Mouse (Mus musculus) CH12.LX (cell line): ENCODE data around the gene Gm10964. TPM values are rescaled to one million over a fixed set of nuclear protein-coding genes. Genes with fewer than 3 reads are reported as not detected.

ENCODE experiments used
- DNase-seq: peaks from one replicate; pipeline ENCODE4 v3.0.0-alpha.2; 2013; ENCODE audit errors: extremely low read depth
- H3K27ac ChIP-seq: 2 replicates; pipeline ENCODE4 v1.5.1; 2012; ENCODE audit warnings: low read depth, mild to moderate bottlenecking, control low read depth, moderate library complexity; ENCODE audit not compliant: insufficient read depth
- H3K27me3 ChIP-seq: replicated peaks from 2 replicates; pipeline ENCODE3; 2012; ENCODE audit warnings: inconsistent platforms
- H3K36me3 ChIP-seq, 2 experiments: replicated peaks in 1 of 2; 2 replicates each; pipeline versions ENCODE3 to v1.6.1; 2012; ENCODE audit warnings: inconsistent platforms in 1 of 2, low read length in 1 of 2, mild to moderate bottlenecking in 1 of 2, mixed read lengths in 1 of 2, moderate library complexity in 1 of 2; ENCODE audit not compliant: control insufficient read depth in 1 of 2, insufficient read depth in 1 of 2
- H3K4me1 ChIP-seq, 2 experiments: 2 replicates each; pipeline ENCODE4 v1.6.1; 2012; ENCODE audit warnings: inconsistent platforms in 1 of 2, moderate library complexity in 1 of 2; ENCODE audit not compliant: insufficient read depth in 2 of 2, control insufficient read depth in 1 of 2
- H3K4me2 ChIP-seq: 2 replicates; pipeline ENCODE4 v1.6.1; 2012; ENCODE audit warnings: low read depth, mild to moderate bottlenecking, control low read depth; ENCODE audit not compliant: poor library complexity, insufficient read depth, severe bottlenecking
- H3K4me3 ChIP-seq, 3 experiments: fragments of 150-350 bp in 1 of 3; sonication (generic) in 1 of 3; replicated peaks in 1 of 3; 2 replicates each; pipeline versions ENCODE3 to v1.5.1; 2011 to 2012; ENCODE audit warnings: low read depth in 2 of 3, low read length in 2 of 3, mild to moderate bottlenecking in 2 of 3, moderate library complexity in 2 of 3, control low read depth in 1 of 3, improper control_type of control experiment in 1 of 3, inconsistent platforms in 1 of 3, mixed read lengths in 1 of 3; ENCODE audit not compliant: poor library complexity in 1 of 3
- H3K79me2 ChIP-seq: replicated peaks from 2 replicates; pipeline ENCODE4 v1.6.1; 2012; ENCODE audit warnings: mild to moderate bottlenecking, moderate library complexity; ENCODE audit not compliant: control insufficient read depth, poor library complexity, insufficient read depth, severe bottlenecking; ENCODE audit errors: extremely low read depth
- H3K9ac ChIP-seq: 2 replicates; pipeline ENCODE4 v1.6.1; 2012; ENCODE audit warnings: low read depth, mild to moderate bottlenecking, control low read depth, moderate library complexity; ENCODE audit not compliant: insufficient read depth
- H3K9me3 ChIP-seq: replicated peaks from 2 replicates; pipeline ENCODE3; 2012; ENCODE audit warnings: low read length, inconsistent platforms, mixed read lengths
- BHLHE40 ChIP-seq: IDR thresholded peaks from 2 replicates; pipeline ENCODE4 v1.6.1; 2011; ENCODE audit warnings: mild to moderate bottlenecking, low read depth, low read length, improper control_type of control experiment
- CHD1 ChIP-seq: IDR thresholded peaks from 2 replicates; pipeline ENCODE4 v1.6.1; 2012; ENCODE audit warnings: low read depth, low read length, improper control_type of control experiment, inconsistent platforms
- ELF1 ChIP-seq: IDR thresholded peaks from 2 replicates; pipeline ENCODE4 v1.6.1; 2014; ENCODE audit warnings: low read depth, mild to moderate bottlenecking, inconsistent platforms, low read length, improper control_type of control experiment
- EP300 ChIP-seq: IDR thresholded peaks from 2 replicates; pipeline ENCODE4 v1.6.1; 2011; ENCODE audit warnings: low read length, improper control_type of control experiment
- ETS1 ChIP-seq: conservative IDR thresholded peaks from 2 replicates; pipeline ENCODE4 v1.6.1; 2012; ENCODE audit warnings: low read depth, mild to moderate bottlenecking, inconsistent platforms, low read length, improper control_type of control experiment, moderate library complexity
- GABPA ChIP-seq: IDR thresholded peaks from 2 replicates; pipeline ENCODE4 v1.6.1; 2012; ENCODE audit warnings: low read depth, low read length, improper control_type of control experiment, inconsistent platforms; ENCODE audit not compliant: insufficient replicate concordance
- HCFC1 ChIP-seq: IDR thresholded peaks from 2 replicates; pipeline ENCODE4 v1.6.1; 2012; ENCODE audit warnings: low read depth, mild to moderate bottlenecking, inconsistent platforms, low read length, improper control_type of control experiment
- IRF4 ChIP-seq: IDR thresholded peaks from 2 replicates; pipeline ENCODE4 v1.6.1; 2014; ENCODE audit warnings: low read depth, mild to moderate bottlenecking, inconsistent platforms, low read length, improper control_type of control experiment
- JUN ChIP-seq: IDR thresholded peaks from 2 replicates; pipeline ENCODE4 v1.6.1; 2011; ENCODE audit warnings: low read depth, mild to moderate bottlenecking, low read length, improper control_type of control experiment, moderate library complexity; ENCODE audit not compliant: insufficient read depth
- MAX ChIP-seq: IDR thresholded peaks from 2 replicates; pipeline ENCODE4 v1.6.1; 2011; ENCODE audit warnings: low read length, improper control_type of control experiment
- MEF2A ChIP-seq: IDR thresholded peaks from 2 replicates; pipeline ENCODE4 v1.6.1; 2014; ENCODE audit warnings: low read depth, mild to moderate bottlenecking, inconsistent platforms, low read length, improper control_type of control experiment, borderline replicate concordance
- MYC ChIP-seq: IDR thresholded peaks from 2 replicates; pipeline ENCODE4 v1.6.1; 2011; ENCODE audit warnings: low read depth, mild to moderate bottlenecking, improper control_type of control experiment, low read length
- NRF1 ChIP-seq: IDR thresholded peaks from 2 replicates; pipeline ENCODE4 v1.6.1; 2014; ENCODE audit warnings: low read depth, mild to moderate bottlenecking, inconsistent platforms, low read length, improper control_type of control experiment, moderate library complexity
- PAX5 ChIP-seq: IDR thresholded peaks from 2 replicates; pipeline ENCODE4 v1.6.1; 2012; ENCODE audit warnings: low read length, inconsistent platforms, mixed read lengths
- POLR2A ChIP-seq: IDR thresholded peaks from 2 replicates; pipeline ENCODE4 v1.6.1; 2011; ENCODE audit warnings: low read depth, mild to moderate bottlenecking, improper control_type of control experiment, low read length
- RCOR1 ChIP-seq: conservative IDR thresholded peaks from 2 replicates; pipeline ENCODE4 v1.6.1; 2012; ENCODE audit warnings: low read depth, mild to moderate bottlenecking, inconsistent platforms, low read length, improper control_type of control experiment
- SIN3A ChIP-seq: IDR thresholded peaks from 2 replicates; pipeline ENCODE4 v1.6.1; 2012; ENCODE audit warnings: low read length, improper control_type of control experiment, inconsistent platforms
- SMC3 ChIP-seq: IDR thresholded peaks from 2 replicates; pipeline ENCODE4 v1.6.1; 2011; ENCODE audit warnings: low read depth, low read length, improper control_type of control experiment
- TCF12 ChIP-seq: IDR thresholded peaks from 2 replicates; pipeline ENCODE4 v1.6.1; 2014; ENCODE audit warnings: low read depth, mild to moderate bottlenecking, inconsistent platforms, low read length, improper control_type of control experiment
- ZC3H11A ChIP-seq: IDR thresholded peaks from 2 replicates; pipeline ENCODE4 v1.6.1; 2012; ENCODE audit warnings: low read depth, mild to moderate bottlenecking, inconsistent platforms, low read length, improper control_type of control experiment
- ZMIZ1 ChIP-seq: IDR thresholded peaks from 2 replicates; pipeline ENCODE4 v1.6.1; 2012; ENCODE audit warnings: low read depth, mild to moderate bottlenecking, inconsistent platforms, low read length, improper control_type of control experiment
- ZNF384 ChIP-seq: IDR thresholded peaks from 2 replicates; pipeline ENCODE4 v1.6.1; 2012; ENCODE audit warnings: low read depth, low read length, improper control_type of control experiment, inconsistent platforms
- dilution Hi-C: fragments of 300-500 bp; cut with MboI; formaldehyde crosslinking; loops from 2 replicates; pipeline ENCODE4 v1.14.3; 2020; ENCODE audit warnings: low sequenced_read_pairs; ENCODE audit not compliant: extremely low pct_unique_long_range_greater_than_20kb, extremely low pct_ligation_motif_present
- in situ Hi-C: fragments of 300-500 bp; cut with MboI; formaldehyde crosslinking; loops from 3 replicates; pipeline ENCODE4 v1.14.3; 2019; ENCODE audit warnings: low sequenced_read_pairs, low pct_ligation_motif_present, low pct_unique_long_range_greater_than_20kb, mixed read lengths
- polyA plus RNA-seq: library from polyadenylated mRNA; unstranded; fragments of >175 nt; gene quantifications from 2 replicates; pipeline ENCODE4 v1.2.1, GENCODE M21; 2012; ENCODE audit warnings: low read depth; ENCODE audit not compliant: insufficient read length
- total RNA-seq, 2 experiments: library from RNA; depleted of rRNA; stranded (reverse); fragments of 300-350 nt in 1 of 2; fragments of >200 nt in 1 of 2; gene quantifications; 2 replicates each; pipeline ENCODE4 v1.2.3; 2012 to 2014

Gene Gm10964
- total and polyA plus RNA-seq, 3 experiments, result not detected

- no peak for DNase-seq
- in situ Hi-C loops, result no loop called here
- TF ChIP-seq NRF1, result no peak
- TF ChIP-seq PAX5, result no peak
- TF ChIP-seq ELF1, result no peak
- no peak for TF ChIP-seq MAX
- TF ChIP-seq POLR2A, result no peak
- TF ChIP-seq MYC, result no peak
- TF ChIP-seq SMC3, result no peak
- TF ChIP-seq SIN3A, result no peak
- TF ChIP-seq ZMIZ1, result no peak
- peaks cover 22 to 44% of the 10 kb centered on the region in 2 experiments for H3K36me3 ChIP-seq
- no peaks in the 10 kb centered on the region for H3K9me3 ChIP-seq
- peak overlapping the region; percentile 65 for H3K27ac ChIP-seq
- no peaks in the 10 kb centered on the region for H3K27me3 ChIP-seq
- no peak overlapping the region for H3K9ac ChIP-seq
- no peak overlapping the region for H3K4me2 ChIP-seq
- peak overlapping the region in 1 of 3 experiments; percentile 1 for H3K4me3 ChIP-seq
- dilution Hi-C loops, result no loop called here
- H3K4me1 ChIP-seq, result peaks cover 41 to 82% of the 10 kb centered on the region in 2 experiments
- H3K79me2 ChIP-seq, result peaks cover 6% of the 10 kb centered on the region; the same call in 1 of the 2 replicates
Measured at GRCm38 (mm10) chr3:103740342-103740741, 1.2 kb downstream of the Gm10964 start.

- Histone ChIP-seq H3K79me2 (no peaks in the 10 kb centered on the region), H3K4me3 (no peak overlapping the region), H3K9me3 (no peaks in the 10 kb centered on the region), H3K4me2 (peak overlapping the region; percentile 90), H3K27me3 (no peaks in the 10 kb centered on the region), H3K4me1 (peaks cover 41 to 89% of the 10 kb centered on the region in 2 experiments), H3K27ac (peak overlapping the region; percentile 84), H3K36me3 (peaks cover 39 to 61% of the 10 kb centered on the region in 2 experiments), H3K9ac (peak overlapping the region; percentile 64)
- peak; percentile 38; the same call in 1 of the 2 replicates for TF ChIP-seq TCF12
- TF ChIP-seq MEF2A, result peak; percentile 41; the same call in 1 of the 2 replicates
- no peak; the same call in 1 of the 2 replicates for TF ChIP-seq MYC
- TF ChIP-seq ZC3H11A, result no peak
- peak; percentile 69; the same call in 1 of the 2 replicates for TF ChIP-seq SIN3A
- peak; percentile 46; the same call in 1 of the 2 replicates for TF ChIP-seq POLR2A
- no peak for TF ChIP-seq MAX
- no peak for TF ChIP-seq ZMIZ1
- no peak for TF ChIP-seq PAX5
- TF ChIP-seq GABPA, result no peak
- no peak for TF ChIP-seq HCFC1
- no peak for TF ChIP-seq JUN
- TF ChIP-seq IRF4, result peak; percentile 48; the same call in 1 of the 2 replicates
- TF ChIP-seq ETS1, result no peak
- no peak for TF ChIP-seq RCOR1
- TF ChIP-seq EP300, result peak; percentile 74; the same call in 1 of the 2 replicates
- no peak for TF ChIP-seq ZNF384
- TF ChIP-seq ELF1, result peak; percentile 47; the same call in 1 of the 2 replicates
- TF ChIP-seq BHLHE40, result peak; percentile 47
- TF ChIP-seq CHD1, result no peak
- peak; percentile 64 for DNase-seq
- in situ Hi-C loops, result no loop called here
- dilution Hi-C loops, result no loop called here
Measured at GRCm38 (mm10) chr3:103743208-103743607, 4.0 kb downstream of the Gm10964 start.
